Comparison of ENCODE assay signal across 26 mouse cellular contexts in genomic region chr5:114883022-114883421, GRCm38 (mm10). TPM values are rescaled to one million over a fixed set of nuclear protein-coding genes. Genes with fewer than 3 reads are reported as not detected.
A peak's percentile ranks its signal among the peaks of the same experiment; 100 is the strongest.
DNase-seq lines count a peak whose midpoint lies in the region; ATAC-seq lines count a peak whose summit lies in the region.
"Had no signal": no experiment of that assay in that cellular context is flagged by ENCODE, and none has a peak within 500 bp of the region (broad histone marks: within the 10 kb centered on the region; RNA-seq: fewer than 3 reads in every experiment).

No protein-coding gene starts in this region.

- ATAC-seq in erythroid progenitor cell, adult 5-6 weeks (replicated peaks; ENCODE audit: low FRiP score, poor library complexity, severe bottlenecking), result peak; percentile 42; the same call in 1 of the 2 replicates
- peak; percentile 96 for ATAC-seq in megakaryocyte, adult 5-6 weeks (ENCODE audit: poor library complexity, severe bottlenecking)
- ATAC-seq in neutrophil, adult 5-6 weeks (ENCODE audit: extremely low read depth, insufficient number of reproducible peaks, low FRiP score, poor library complexity, severe bottlenecking), result peak; percentile 96
- ATAC-seq: CD4-positive, CD25-positive, alpha-beta regulatory T cell, adult 4 months; forebrain, embryonic 13.5 days; forebrain, embryonic 15.5 days; forebrain, postnatal 0 days; Patski had no signal

- peak; percentile 60 for DNase-seq in heart, adult 11 months
- DNase-seq in heart, adult 18-20 months, result no peak
- no peak for DNase-seq in layer of hippocampus, adult 9-11 months
- no peak for DNase-seq in B cell, adult 2 months
- no peak for DNase-seq in T-cell, adult 2 months (ENCODE audit: low spot score)
- DNase-seq: adrenal gland, adult 2 months; adrenal gland, postnatal 10 days; adrenal gland, postnatal 25 days; cerebellum, adult 11 months; cerebellum, adult 2 months; cerebellum, adult 9-10 months; cerebellum, postnatal 10 days; cerebellum, postnatal 36 days; embryo, embryonic 11 days; forebrain, postnatal 0 days had no signal

RNA-seq across cellular contexts. Expression of gene Oasl2, which starts 13.7 kb away (rescaled TPM):
- 1 to 10 TPM; 5.0 TPM for total RNA-seq in heart, adult 18-20 months (2021)
- total RNA-seq in erythroid progenitor cell, adult 5-6 weeks (2015; ENCODE audit: low replicate concordance), result 8.3 and 14.7 TPM in 2 replicates
- total RNA-seq in erythroid progenitor cell, adult 5-6 weeks (2017; ENCODE audit: low replicate concordance), result 3.0 and 4.5 TPM in 2 replicates
- 55.8 and 59.4 TPM in 2 replicates for total RNA-seq in megakaryocyte, adult 5-6 weeks (2015)
- 32.3 TPM in 2 replicates for total RNA-seq in megakaryocyte, adult 5-6 weeks (2017)
- total RNA-seq in neutrophil, adult 5-6 weeks (2017), result 336 and 355 TPM in 2 replicates
- total RNA-seq: CH12.LX had no signal

RNA-seq across cellular contexts. Expression of gene Gm9936, which starts 24.5 kb away (rescaled TPM):
- total RNA-seq in heart, adult 18-20 months (2021), result not detected
- not detected in 2 replicates for total RNA-seq in erythroid progenitor cell, adult 5-6 weeks (2015; ENCODE audit: low replicate concordance)
- not detected in 2 replicates for total RNA-seq in erythroid progenitor cell, adult 5-6 weeks (2017; ENCODE audit: low replicate concordance)
- not detected in 2 replicates for total RNA-seq in megakaryocyte, adult 5-6 weeks (2015)
- total RNA-seq in megakaryocyte, adult 5-6 weeks (2017), result not detected in 2 replicates
- 0.23 TPM in 1 of 2 replicates, not detected in the other for total RNA-seq in neutrophil, adult 5-6 weeks (2017)
- total RNA-seq: adrenal gland, adult 2 months; common myeloid progenitor, adult 5-6 weeks had no signal

RNA-seq across cellular contexts. Expression of gene 4930519G04Rik, which starts 29.6 kb away (rescaled TPM):
- not detected for total RNA-seq in heart, adult 18-20 months (2021)
- not detected in 2 replicates for total RNA-seq in erythroid progenitor cell, adult 5-6 weeks (2015; ENCODE audit: low replicate concordance)
- not detected in 2 replicates for total RNA-seq in erythroid progenitor cell, adult 5-6 weeks (2017; ENCODE audit: low replicate concordance)
- 0.16 and 0.30 TPM in 2 replicates for total RNA-seq in megakaryocyte, adult 5-6 weeks (2015)
- total RNA-seq in megakaryocyte, adult 5-6 weeks (2017), result 0.24 and 0.84 TPM in 2 replicates
- total RNA-seq in neutrophil, adult 5-6 weeks (2017), result 1.1 and 3.1 TPM in 2 replicates
- total RNA-seq: adrenal gland, adult 2 months; adrenal gland, postnatal 10 days; adrenal gland, postnatal 25 days; adrenal gland, postnatal 4 days; CH12.LX; common myeloid progenitor, adult 5-6 weeks; forebrain, postnatal 0 days; G1E had no signal

RNA-seq across cellular contexts. Expression of gene Oasl1, which starts 40.0 kb away (rescaled TPM):
- under 1 TPM; 0.39 to 0.82 TPM for total RNA-seq in heart, adult 18-20 months (2021)
- total RNA-seq in erythroid progenitor cell, adult 5-6 weeks (2015; ENCODE audit: low replicate concordance), result 5.4 and 9.4 TPM in 2 replicates
- 7.2 and 20.0 TPM in 2 replicates for total RNA-seq in erythroid progenitor cell, adult 5-6 weeks (2017; ENCODE audit: low replicate concordance)
- total RNA-seq in megakaryocyte, adult 5-6 weeks (2015), result 4.3 and 9.3 TPM in 2 replicates
- 1.3 and 2.4 TPM in 2 replicates for total RNA-seq in megakaryocyte, adult 5-6 weeks (2017)
- total RNA-seq in neutrophil, adult 5-6 weeks (2017), result 37.8 and 41.7 TPM in 2 replicates
- total RNA-seq: CH12.LX had no signal

RNA-seq across cellular contexts. Expression of gene 2210016L21Rik, which starts 58.9 kb away (rescaled TPM):
- 10 to 100 TPM; 25.3 to 28.0 TPM for total RNA-seq in heart, adult 18-20 months (2021)
- total RNA-seq in erythroid progenitor cell, adult 5-6 weeks (2015; ENCODE audit: low replicate concordance), result 2.5 and 5.4 TPM in 2 replicates
- 1.4 and 4.3 TPM in 2 replicates for total RNA-seq in erythroid progenitor cell, adult 5-6 weeks (2017; ENCODE audit: low replicate concordance)
- 6.3 and 10.3 TPM in 2 replicates for total RNA-seq in megakaryocyte, adult 5-6 weeks (2015)
- total RNA-seq in megakaryocyte, adult 5-6 weeks (2017), result 7.3 and 8.1 TPM in 2 replicates
- 15.6 and 15.8 TPM in 2 replicates for total RNA-seq in neutrophil, adult 5-6 weeks (2017)

Comparison
In these comparisons a context has a peak if more than half of its experiments do, and no peak if none do; other contexts are left out.
1. ATAC-seq: peak in every context shown above with its lines; median percentile 96 in megakaryocyte, adult 5-6 weeks; 96 in neutrophil, adult 5-6 weeks; 42 in erythroid progenitor cell, adult 5-6 weeks.